Mouse (Mus musculus) large intestine, adult 2 months (tissue): ENCODE data around the gene Tiam1. TPM values are rescaled to one million over a fixed set of nuclear protein-coding genes. Genes with fewer than 3 reads are reported as not detected.

Experiments used
- DNase-seq: peaks from one replicate; pipeline ENCODE4 v3.0.0-alpha.2; 2012; ENCODE audit warnings: low read depth, low spot score
- WGBS: fragments of 180-500 bp; shearing (Covaris S2); methylation state at CpG from one replicate; pipeline ENCODE4 v1.1.7; 2018; 5-methylcytosine and 5-hydroxymethylcytosine counted together
- polyA plus RNA-seq: library from polyadenylated mRNA; depleted of rRNA; stranded (reverse); fragments of >200 nt; gene quantifications from 2 replicates; pipeline ENCODE4 v1.2.3, GENCODE M21; 2012; rRNA removed

Tiam1 gene
- 2.8 and 3.3 TPM in 2 replicates for polyA plus RNA-seq

DNA sequence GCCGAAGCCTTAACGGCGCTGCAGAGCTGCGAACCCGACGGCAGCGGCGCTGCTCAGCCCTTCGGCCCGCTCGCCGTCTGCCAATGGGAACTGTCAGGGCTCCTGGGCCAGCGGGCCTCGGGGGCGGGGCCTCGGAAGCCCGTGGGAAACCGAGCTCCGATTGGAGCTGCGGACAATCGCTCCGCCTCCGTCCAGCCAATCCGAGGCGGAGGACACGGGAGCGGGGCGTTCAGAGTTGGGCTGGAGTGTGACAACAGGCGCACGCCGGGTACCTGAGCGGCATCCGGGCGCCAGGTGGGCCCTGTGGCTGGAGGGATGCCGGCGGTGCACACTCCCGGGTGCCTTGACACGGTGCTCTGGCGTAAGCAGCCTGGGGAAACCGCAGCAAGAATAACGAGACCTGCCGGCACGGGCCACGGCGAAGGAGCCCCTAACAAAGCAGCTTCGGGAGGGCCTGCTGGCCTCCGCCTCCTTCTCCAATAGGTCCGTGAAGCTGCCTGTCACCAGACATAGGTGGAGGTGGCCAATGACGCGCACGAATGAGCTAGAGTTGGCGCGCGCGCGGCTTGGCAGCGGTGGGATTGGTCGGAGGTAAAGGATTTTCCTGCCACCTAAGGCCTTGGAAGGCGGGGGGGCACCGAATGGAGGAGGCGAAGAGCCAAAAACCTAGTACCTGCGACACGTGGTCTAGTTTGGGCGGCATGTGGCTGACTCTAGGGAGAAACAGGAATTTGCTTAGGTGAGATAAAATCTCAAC, at the start of gene Tiam1:
Gene Tiam1 (minus strand): TSS at position 10 of the 757 bp plus-strand sequence.
- DNase-seq: peak; percentile 95
- WGBS: under 1% methylated on average over 64 of the region's 64 CpGs

GRCm38 (mm10) chr16:90191289-90191688, 47.7 kb upstream of the Tiam1 start:
- no peak for DNase-seq
- 66% methylated on average over 6 of the region's 6 CpGs for WGBS

DNA sequence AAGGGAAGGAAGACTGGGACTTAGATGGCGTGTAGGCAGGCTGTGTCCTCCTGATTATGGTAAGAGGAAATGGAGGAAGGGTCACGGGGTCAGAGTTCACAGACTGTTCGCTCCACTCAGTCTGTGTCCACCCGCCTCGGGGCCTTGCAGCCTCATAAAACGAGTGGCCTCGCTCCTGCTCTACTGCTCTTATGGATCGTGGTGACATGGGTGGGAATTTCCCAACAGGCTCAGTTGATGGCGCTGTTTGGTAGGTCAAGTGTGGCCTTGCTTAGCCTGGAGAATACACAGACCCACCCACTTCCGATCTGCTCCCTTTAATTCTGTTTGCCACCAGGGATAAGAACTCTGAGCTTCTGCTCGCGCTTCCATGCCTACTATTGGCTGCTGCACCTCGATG, 43.9 kb upstream of the Tiam1 start:
- no peak for DNase-seq
- WGBS: 13% methylated on average over 13 of the region's 13 CpGs

GRCm38 (mm10) chr16:90185928-90186588, 42.5 kb upstream of the Tiam1 start:
- 50% methylated on average over 8 of the region's 8 CpGs for WGBS
- DNase-seq: no peak

GRCm38 (mm10) chr16:90184135-90184534, 40.6 kb upstream of the Tiam1 start:
- no peak for DNase-seq
- 28% methylated on average over 6 of the region's 6 CpGs for WGBS

DNA sequence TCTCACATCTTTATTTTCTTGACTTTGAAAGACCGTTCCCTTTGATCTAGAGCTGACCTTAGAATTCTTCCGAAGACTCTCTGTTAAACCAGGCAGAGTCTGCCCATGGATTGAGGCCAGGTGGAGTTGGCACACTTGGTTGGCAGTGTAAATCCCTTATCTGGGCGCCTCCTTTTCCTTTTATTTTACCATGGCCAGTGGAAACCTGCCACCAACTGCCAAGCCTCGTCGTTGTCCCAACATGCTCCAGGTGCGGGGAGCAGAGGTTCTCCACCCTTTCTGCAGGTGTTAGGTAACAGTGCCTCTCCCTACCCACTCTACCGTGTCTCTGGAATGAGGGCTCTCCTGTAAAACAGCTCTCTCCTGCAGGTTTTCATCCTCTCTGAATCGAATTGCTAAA, 38.1 kb upstream of the Tiam1 start:
- DNase-seq: no peak
- WGBS: 36% methylated on average over 8 of the region's 8 CpGs

DNA sequence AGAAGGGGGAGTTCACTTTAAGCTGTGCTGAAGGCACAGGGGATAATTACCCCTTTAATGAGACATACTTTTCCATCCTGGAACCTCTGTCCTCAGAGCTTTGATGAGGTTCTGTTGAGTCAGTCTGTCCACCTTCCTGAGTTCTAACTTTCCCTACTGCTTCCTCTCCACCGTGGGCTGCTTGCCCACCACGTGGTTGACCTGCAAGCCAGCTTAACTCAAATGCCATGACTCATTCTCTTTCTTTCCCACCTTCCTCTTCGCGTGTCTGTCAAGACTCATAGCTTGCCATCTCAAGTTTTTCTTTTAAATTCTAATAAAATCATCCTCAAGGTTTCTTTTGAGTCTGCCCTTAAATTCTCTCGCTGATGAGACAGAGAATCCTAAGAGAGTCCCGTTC, 37.4 kb upstream of the Tiam1 start:
- WGBS: 56% methylated on average over 6 of the region's 6 CpGs
- no peak for DNase-seq

DNA sequence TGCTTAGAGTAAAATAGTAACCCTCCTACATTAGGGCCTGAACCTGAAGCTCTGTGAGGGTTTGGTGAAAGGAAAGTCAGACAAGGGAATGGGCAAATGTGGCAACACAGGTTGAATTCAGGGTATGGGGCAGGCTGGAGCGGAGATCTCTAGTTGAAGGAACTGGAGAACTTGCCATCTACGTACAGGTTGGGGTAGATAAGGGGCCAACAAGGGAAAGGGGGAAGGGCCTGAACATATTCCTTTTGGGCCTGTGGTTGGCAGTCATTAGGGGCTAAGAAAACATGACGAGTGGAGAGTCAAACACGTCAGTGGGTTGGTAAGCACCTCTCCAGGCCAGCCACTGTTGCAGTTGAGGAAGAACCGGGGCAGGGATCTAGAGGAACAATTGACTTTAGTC, 36.3 kb upstream of the Tiam1 start:
- 89% methylated on average over 5 of the region's 5 CpGs for WGBS
- no peak for DNase-seq

- WGBS: 94% methylated on average over 3 of the region's 3 CpGs
- no peak for DNase-seq
These were observed 34.8 kb upstream of the Tiam1 start for GRCm38 (mm10) chr16:90178404-90178803.

DNA sequence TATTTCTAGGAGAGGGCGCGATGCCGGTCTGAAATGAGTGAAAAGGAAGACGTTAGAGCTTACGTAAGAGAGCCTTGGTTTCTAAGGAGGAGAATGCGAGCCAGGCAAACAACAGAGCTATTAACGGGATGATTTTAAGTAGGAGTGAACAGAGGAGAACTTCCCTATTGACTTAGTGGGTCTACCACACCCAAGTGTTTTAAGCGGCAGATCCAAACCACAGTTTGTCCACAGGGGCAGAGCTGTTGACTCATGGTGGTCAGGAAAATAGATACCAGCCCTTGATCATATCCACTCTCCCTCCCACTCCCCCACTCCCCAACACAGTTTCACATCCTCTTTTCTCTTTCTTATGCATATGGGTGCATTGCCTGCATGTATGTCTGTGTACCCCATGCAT, 33.9 kb upstream of the Tiam1 start:
- 28% methylated on average over 8 of the region's 8 CpGs for WGBS
- no peak for DNase-seq

- 74% methylated on average over 10 of the region's 10 CpGs for WGBS
- no peak for DNase-seq
These were observed 32.9 kb upstream of the Tiam1 start for GRCm38 (mm10) chr16:90176472-90176871.

DNA sequence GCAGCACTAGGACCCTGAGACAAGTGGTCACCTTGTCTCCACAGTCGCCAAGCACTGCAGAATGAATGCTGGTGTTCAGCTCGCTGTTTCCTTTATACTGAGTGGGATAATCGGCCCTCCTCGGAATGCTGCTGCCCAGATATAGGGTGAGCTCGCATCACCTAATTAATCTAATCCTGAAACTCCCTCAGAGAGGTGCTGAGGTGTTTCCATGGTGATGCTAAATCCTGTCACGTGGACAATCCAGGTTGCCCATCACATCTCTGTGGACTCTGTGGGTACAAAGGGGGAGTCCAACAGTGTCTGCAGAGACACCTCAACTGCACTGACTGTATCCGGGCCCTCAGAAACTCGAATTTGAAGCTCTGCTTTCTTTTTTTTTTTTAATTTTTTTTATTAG, 27.8 kb upstream of the Tiam1 start:
- DNase-seq: no peak
- WGBS: 80% methylated on average over 8 of the region's 8 CpGs

DNA sequence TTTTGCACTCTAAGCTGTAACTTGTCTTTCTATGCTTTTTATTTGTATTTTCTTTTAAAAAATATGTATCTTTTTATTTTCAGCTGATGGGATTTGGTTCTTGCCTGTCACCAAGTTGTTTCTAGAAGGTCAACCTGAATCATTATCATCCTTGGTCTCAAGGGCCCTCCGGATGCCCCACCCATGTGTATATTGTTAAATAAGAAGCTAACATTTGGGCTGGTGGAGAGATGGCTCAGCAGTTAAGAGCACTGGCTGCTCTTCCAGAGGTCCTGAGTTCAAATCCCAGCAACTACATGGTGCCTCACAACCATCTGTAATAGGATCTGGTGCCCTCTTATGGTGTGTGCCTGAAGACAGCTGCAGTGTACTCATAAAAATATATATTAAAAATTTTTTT, 27.1 kb upstream of the Tiam1 start:
- WGBS: 75% methylated on average over 1 of the region's 1 CpGs
- no peak for DNase-seq

DNA sequence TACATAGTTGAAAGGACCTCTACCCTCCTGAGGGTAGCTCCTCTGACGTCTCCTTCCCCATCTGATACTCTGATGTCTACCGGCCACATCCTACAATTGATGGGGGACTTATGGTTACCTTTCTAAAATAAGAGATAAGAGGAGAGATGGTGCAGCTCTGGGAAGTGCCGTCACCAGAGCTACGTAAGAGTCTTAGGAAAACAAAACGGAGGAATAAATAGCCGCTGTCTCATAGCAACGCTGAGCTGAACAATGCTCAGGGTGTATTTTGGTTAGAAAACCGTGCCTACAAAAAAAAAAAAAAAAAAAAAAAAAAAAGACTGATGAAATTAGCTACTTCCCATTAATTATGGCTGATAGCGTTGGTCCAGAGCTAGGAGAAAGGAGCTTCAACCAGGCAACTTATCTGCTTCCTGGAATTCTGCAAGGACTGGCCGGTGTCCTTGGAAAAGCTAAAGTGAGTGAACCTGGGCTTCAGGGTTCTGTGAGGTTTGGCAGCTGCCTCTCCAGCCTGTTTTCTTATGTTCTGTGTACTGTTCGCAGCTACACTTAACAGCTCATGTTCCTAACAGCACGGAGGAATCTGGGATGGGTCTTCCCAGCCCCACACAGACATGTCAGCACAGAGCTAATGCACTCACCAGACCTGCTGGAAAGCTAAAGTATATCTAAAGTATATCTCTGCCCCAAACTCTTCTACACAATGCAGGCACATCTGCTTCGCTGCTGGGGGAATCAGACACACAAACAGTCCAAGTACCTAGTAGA, 26.5 kb upstream of the Tiam1 start:
- no peak for DNase-seq
- WGBS: 67% methylated on average over 13 of the region's 13 CpGs

DNA sequence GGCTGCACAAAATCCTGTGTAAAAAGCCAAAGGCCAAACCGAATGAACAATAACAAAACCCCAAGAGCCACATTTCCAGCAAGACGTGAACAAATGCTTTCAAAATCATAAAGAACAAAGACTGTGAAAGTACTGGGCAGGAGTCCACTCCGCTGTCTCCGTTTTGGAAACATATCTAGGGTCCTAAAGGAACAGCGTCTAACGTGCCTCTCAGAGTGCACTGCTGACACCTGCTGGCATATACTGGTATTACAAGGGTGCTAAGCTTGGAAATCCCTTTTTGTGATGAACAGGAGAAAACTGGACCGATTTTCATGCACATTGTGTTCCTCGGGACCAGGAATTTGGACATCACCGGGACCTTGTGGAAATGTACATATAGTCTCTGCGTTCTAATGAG, 24.1 kb upstream of the Tiam1 start:
- 20% methylated on average over 10 of the region's 10 CpGs for WGBS
- no peak for DNase-seq

DNA sequence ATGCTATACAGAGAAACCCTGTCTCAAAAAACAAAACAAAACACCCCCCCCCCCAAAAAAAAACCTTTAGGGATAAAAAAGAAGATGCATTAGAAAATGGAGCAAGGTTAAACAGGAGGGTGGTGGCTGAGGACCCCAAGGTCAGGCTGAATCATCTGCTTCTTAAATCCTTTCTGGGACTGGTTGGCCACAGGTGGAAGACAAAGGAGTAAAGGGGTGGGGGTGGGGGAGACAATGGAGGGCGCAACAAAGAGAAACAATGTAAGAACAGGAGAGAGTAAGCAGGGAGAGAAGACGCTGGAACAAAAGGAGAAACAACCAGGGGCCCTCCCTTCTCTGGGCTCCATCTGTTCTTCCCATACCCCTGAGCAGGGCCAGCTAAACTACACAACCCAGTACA, 21.9 kb upstream of the Tiam1 start:
- 80% methylated on average over 2 of the region's 2 CpGs for WGBS
- no peak for DNase-seq

DNA sequence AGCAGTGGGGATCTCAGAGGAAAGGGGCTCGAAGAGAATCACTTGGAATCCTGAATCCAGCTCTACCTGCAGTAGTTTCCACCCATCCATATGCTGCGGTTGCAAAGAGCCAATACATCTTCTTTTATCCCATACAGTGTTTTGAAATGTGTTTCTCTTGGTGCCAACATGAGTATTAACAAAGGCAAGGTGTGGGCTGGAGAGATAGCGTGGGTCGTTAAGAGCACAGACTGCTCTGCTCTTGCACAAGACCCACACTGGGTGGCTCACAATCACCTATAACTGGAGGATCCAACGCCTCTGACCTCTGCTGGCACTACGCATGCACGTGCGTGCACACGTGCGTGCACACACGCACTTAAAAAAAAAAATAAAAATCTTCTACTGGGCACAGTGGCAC, 21.4 kb upstream of the Tiam1 start:
- WGBS: 84% methylated on average over 11 of the region's 11 CpGs
- DNase-seq: no peak

GRCm38 (mm10) chr16:90155080-90155479, 11.5 kb upstream of the Tiam1 start:
- no peak for DNase-seq
- 47% methylated on average over 7 of the region's 7 CpGs for WGBS

- no peak for DNase-seq
- 94% methylated on average over 6 of the region's 6 CpGs for WGBS
These were observed 7.3 kb upstream of the Tiam1 start for GRCm38 (mm10) chr16:90150820-90151219.

GRCm38 (mm10) chr16:90150126-90150525, 6.6 kb upstream of the Tiam1 start:
- 73% methylated on average over 7 of the region's 7 CpGs for WGBS
- no peak for DNase-seq

GRCm38 (mm10) chr16:90149335-90149734, 5.8 kb upstream of the Tiam1 start:
- DNase-seq: no peak
- WGBS: 51% methylated on average over 9 of the region's 9 CpGs
